Mouse (Mus musculus) kidney, adult 18-20 months (tissue): ENCODE measurements around the gene Znrf1.

Experiments
- DNase-seq: peaks from one replicate; pipeline ENCODE4 v3.0.0; 2021

The Znrf1 gene

GRCm38 (mm10) chr8:111602050-111602449 lies 66.2 kb downstream of the Znrf1 start:
- no peak for DNase-seq

GRCm38 (mm10) chr8:111604986-111605385 lies 69.1 kb downstream of the Znrf1 start:
- DNase-seq = no peak

GRCm38 (mm10) chr8:111606961-111607360 lies 71.1 kb downstream of the Znrf1 start:
- DNase-seq = no peak

- no peak for DNase-seq
Observed at GRCm38 (mm10) chr8:111607414-111607813, 71.5 kb downstream of the Znrf1 start.

- no peak for DNase-seq
Observed at GRCm38 (mm10) chr8:111613181-111613580, 77.3 kb downstream of the Znrf1 start.

GRCm38 (mm10) chr8:111614786-111615701 lies 79.1 kb downstream of the Znrf1 start:
- DNase-seq = no peak

GRCm38 (mm10) chr8:111617812-111618211 lies 81.9 kb downstream of the Znrf1 start:
- no peak for DNase-seq

GRCm38 (mm10) chr8:111618273-111618672 lies 82.4 kb downstream of the Znrf1 start:
- DNase-seq = no peak

- no peak for DNase-seq
Observed at GRCm38 (mm10) chr8:111619936-111620335, 84.0 kb downstream of the Znrf1 start.

GRCm38 (mm10) chr8:111622104-111622503 lies 86.2 kb downstream of the Znrf1 start:
- no peak for DNase-seq

- DNase-seq = no peak
Observed at GRCm38 (mm10) chr8:111622553-111622952, 86.7 kb downstream of the Znrf1 start.

- DNase-seq = peak; percentile 81
Observed at GRCm38 (mm10) chr8:111624081-111624852, 88.4 kb downstream of the Znrf1 start.

GRCm38 (mm10) chr8:111624853-111625221 lies 88.9 kb downstream of the Znrf1 start:
- DNase-seq = no peak

GRCm38 (mm10) chr8:111625694-111626527 lies 90.0 kb downstream of the Znrf1 start:
- peak; percentile 80 for DNase-seq

GRCm38 (mm10) chr8:111626528-111626820 lies 90.6 kb downstream of the Znrf1 start:
- DNase-seq = no peak

- no peak for DNase-seq
Observed at GRCm38 (mm10) chr8:111626933-111627332, 91.0 kb downstream of the Znrf1 start.

- DNase-seq = peak; percentile 48
Observed at GRCm38 (mm10) chr8:111627923-111628322, 92.0 kb downstream of the Znrf1 start.

GRCm38 (mm10) chr8:111628401-111628800 lies 92.5 kb downstream of the Znrf1 start:
- DNase-seq = no peak

- DNase-seq = no peak
Observed at GRCm38 (mm10) chr8:111628894-111629501, 93.1 kb downstream of the Znrf1 start.

- peak; percentile 81 for DNase-seq
Observed at GRCm38 (mm10) chr8:111630105-111630521, 94.2 kb downstream of the Znrf1 start, which contains the start of gene Ldhd. TSS of gene Ldhd (minus strand) at chr8:111630374.

GRCm38 (mm10) chr8:111631589-111631988 lies 95.7 kb downstream of the Znrf1 start:
- no peak for DNase-seq

- no peak for DNase-seq
Observed at GRCm38 (mm10) chr8:111632976-111633375, 97.1 kb downstream of the Znrf1 start.

- no peak for DNase-seq
Observed at GRCm38 (mm10) chr8:111638086-111638485, 102.2 kb downstream of the Znrf1 start.
